Mouse (Mus musculus) forebrain, embryonic 10.5 days (tissue): ENCODE results near the gene Pglyrp1. TPM values are rescaled to one million over a fixed set of nuclear protein-coding genes. Genes with fewer than 3 reads are reported as not detected.

Source experiments
- DNase-seq: peaks from one replicate; pipeline ENCODE4 v3.0.0-alpha.2; 2017; ENCODE audit warnings: low spot score; ENCODE audit errors: extremely low spot score
- H3K27ac ChIP-seq: fragments of 300-500 bp; sonication (generic); 2 replicates; pipeline ENCODE4 v1.5.1; 2016; ENCODE audit warnings: mild to moderate bottlenecking
- H3K27me3 ChIP-seq: fragments of 300-500 bp; sonication (generic); 2 replicates; pipeline ENCODE4 v1.6.1; 2016; ENCODE audit warnings: mild to moderate bottlenecking; ENCODE audit not compliant: poor library complexity, severe bottlenecking
- H3K36me3 ChIP-seq: fragments of 300-500 bp; sonication (generic); replicated peaks from 2 replicates; pipeline ENCODE4 v1.6.1; 2016; ENCODE audit warnings: mild to moderate bottlenecking, moderate library complexity
- H3K4me1 ChIP-seq: fragments of 300-500 bp; sonication (generic); 2 replicates; pipeline ENCODE4 v1.6.1; 2016
- H3K4me3 ChIP-seq: fragments of 300-500 bp; sonication (generic); 2 replicates; pipeline ENCODE4 v1.5.1; 2016; ENCODE audit warnings: mild to moderate bottlenecking, moderate library complexity
- H3K9me3 ChIP-seq: fragments of 300-500 bp; sonication (generic); 2 replicates; pipeline ENCODE4 v1.6.1; 2016; ENCODE audit warnings: mild to moderate bottlenecking, moderate library complexity
- WGBS: fragments of 180-500 bp; shearing (Covaris S2); methylation state at CpG from one replicate; pipeline ENCODE4 v1.1.7; 2016; 5-methylcytosine and 5-hydroxymethylcytosine counted together
- polyA plus RNA-seq: library from polyadenylated mRNA; unstranded; fragments of >200 nt; fragmentation: Nextera tagmentation; extraction: Ambion mirVana; gene quantifications from 2 replicates; pipeline ENCODE4 v1.2.1, GENCODE M21; 2016

The Pglyrp1 gene
- polyA plus RNA-seq, 1 experiment from 2014 or later, result 1.0 TPM

GRCm38 (mm10) chr7:18923711-18924191 lies 52.6 kb downstream of the Pglyrp1 start:
- Histone ChIP-seq H3K4me3 (peak overlapping the region; percentile 22; the same call in 1 of the 2 replicates), H3K4me1 (peaks cover 75% of the 10 kb centered on the region), H3K27me3 (peaks cover 70% of the 10 kb centered on the region), H3K9me3 (no peaks in the 10 kb centered on the region), H3K36me3 (no peaks in the 10 kb centered on the region), H3K27ac (peak overlapping the region; percentile 95)
- WGBS, result 18% methylated on average over 4 of the region's 4 CpGs
- DNase-seq, result no peak

DNA sequence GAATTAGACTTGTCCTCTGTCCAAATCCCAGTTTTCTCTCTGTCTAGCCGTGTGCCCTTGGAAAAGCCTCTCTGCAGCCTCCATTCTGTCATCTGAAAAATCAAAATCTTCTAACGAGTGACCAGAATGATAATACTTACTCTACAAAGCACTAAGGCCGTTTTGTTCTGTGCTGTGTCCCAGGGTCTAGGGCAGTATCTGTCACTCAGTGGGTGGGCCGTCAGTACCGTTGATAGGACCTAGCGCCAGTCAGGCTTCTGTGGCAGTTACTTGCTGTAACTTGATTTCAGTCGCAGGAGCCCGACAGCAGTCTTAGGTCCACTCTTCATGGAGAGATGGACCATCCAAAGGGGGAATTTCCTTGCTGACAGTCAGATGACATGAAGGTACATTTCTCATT lies 53.2 kb downstream of the Pglyrp1 start:
- no peaks in the 10 kb centered on the region for H3K9me3 ChIP-seq
- peaks cover 70% of the 10 kb centered on the region for H3K27me3 ChIP-seq
- WGBS, result 8% methylated on average over 8 of the region's 8 CpGs
- H3K4me1 ChIP-seq, result peaks cover 75% of the 10 kb centered on the region
- no peaks in the 10 kb centered on the region for H3K36me3 ChIP-seq
- DNase-seq, result no peak
- H3K4me3 ChIP-seq, result peak overlapping the region; percentile 22; the same call in 1 of the 2 replicates
- peak overlapping the region; percentile 95 for H3K27ac ChIP-seq

DNA sequence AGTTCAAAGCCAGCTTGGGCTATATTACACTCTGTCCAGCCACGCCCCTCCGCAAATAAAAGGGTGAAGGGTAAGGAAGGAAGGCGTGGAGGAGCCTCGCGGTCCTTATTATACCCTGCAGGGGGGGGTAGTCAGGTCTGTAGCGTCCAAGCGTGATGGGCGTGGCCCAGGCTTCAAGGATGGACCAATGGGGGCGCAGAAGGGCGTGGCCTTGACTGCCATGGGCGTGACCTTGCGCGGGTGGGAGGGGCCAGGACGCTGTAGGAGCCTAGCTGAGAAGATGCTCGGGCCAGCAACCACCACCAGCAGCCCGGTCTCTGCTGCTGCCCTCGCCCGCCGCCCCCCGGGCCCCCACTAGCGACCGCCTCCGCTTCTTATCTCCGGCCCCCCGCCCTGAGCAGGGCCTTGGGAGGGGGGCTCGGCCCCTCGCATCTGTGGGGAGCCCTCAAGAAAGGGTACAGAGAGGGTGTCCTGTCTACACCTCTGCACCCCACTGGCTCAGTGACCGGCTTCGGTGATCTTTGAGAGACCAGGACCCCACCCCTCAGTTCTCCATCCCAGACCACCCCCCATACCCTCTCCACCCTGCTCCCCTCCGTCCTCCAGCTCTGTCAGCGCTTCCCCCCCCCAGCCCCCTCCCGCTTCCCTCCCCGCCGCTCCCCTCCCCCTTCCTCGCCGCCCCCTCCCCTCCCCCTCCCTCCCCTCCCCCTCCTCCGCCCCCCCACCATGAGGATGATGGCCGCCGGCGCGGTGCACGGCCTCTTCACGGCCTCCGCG lies 54.2 kb downstream of the Pglyrp1 start, which contains the start of gene Nova2:
TSS of gene Nova2 (plus strand) at position 727 of the 777 bp plus-strand sequence.
- no peaks in the 10 kb centered on the region for H3K36me3 ChIP-seq
- peak within 1 kb of the TSS; percentile 95 for H3K27ac ChIP-seq
- 1% methylated on average over 30 of the region's 45 CpGs for WGBS
- H3K27me3 ChIP-seq, result peaks cover 70% of the 10 kb centered on the region
- H3K4me1 ChIP-seq, result peaks cover 75% of the 10 kb centered on the region
- H3K9me3 ChIP-seq, result no peaks in the 10 kb centered on the region
- peak; percentile 96 for DNase-seq
- peak within 1 kb of the TSS; percentile 90 for H3K4me3 ChIP-seq

- Histone ChIP-seq H3K9me3 (no peaks in the 10 kb centered on the region), H3K27ac (peak overlapping the region; percentile 95), H3K27me3 (peaks cover 69% of the 10 kb centered on the region), H3K4me1 (peaks cover 70% of the 10 kb centered on the region), H3K4me3 (peak overlapping the region; percentile 90), H3K36me3 (no peaks in the 10 kb centered on the region)
- under 1% methylated on average over 41 of the region's 42 CpGs for WGBS
- DNase-seq, result peak; percentile 36
These were observed 55.1 kb downstream of the Pglyrp1 start for GRCm38 (mm10) chr7:18926041-18926790.

DNA sequence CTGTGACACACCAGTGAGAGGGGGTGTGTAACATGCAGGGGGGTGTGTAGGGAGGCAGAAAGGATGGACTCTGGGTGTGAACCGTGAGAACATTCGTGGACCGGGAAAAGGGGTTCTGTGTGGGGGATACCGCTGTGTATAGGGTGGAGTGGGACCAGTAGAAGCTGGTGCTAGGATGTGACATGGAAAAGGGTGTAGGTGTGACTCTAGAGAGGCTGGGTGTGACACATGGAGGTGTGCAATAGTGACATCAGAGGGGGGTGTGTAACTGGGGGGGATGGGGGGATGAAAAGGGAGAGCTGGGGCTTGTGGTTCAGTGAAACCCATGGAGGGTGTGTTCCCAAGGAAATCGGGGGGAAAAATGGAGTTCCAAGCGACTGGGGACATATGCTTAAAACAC lies 55.8 kb downstream of the Pglyrp1 start:
- Histone ChIP-seq H3K27ac (peak overlapping the region; percentile 95), H3K4me1 (peaks cover 63% of the 10 kb centered on the region), H3K9me3 (no peaks in the 10 kb centered on the region), H3K36me3 (no peaks in the 10 kb centered on the region), H3K27me3 (peaks cover 62% of the 10 kb centered on the region), H3K4me3 (peak overlapping the region; percentile 90)
- no peak for DNase-seq
- WGBS, result 52% methylated on average over 6 of the region's 6 CpGs

DNA sequence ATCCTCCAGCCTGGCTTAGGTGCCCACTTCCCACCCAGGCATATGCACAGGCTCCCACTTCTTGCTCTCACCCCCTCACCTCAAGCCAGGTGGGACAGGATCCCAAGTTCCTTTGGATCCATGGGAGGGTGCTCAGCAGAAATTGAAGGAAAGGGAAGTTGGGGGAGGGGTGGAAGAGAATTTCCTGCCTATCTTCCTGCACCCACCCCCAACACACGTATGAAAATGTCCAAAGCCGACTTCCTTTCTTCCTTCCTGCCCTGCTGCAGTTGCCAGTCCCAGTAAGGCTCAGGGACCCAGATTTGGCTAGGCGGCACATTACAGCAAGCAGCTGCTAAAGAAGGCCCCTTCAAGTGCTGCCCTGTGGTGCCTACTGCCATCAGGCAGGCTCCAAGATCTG lies 56.6 kb downstream of the Pglyrp1 start:
- H3K4me1 ChIP-seq, result peaks cover 54% of the 10 kb centered on the region
- H3K27ac ChIP-seq, result no peak overlapping the region; the same call in 1 of the 2 replicates
- peak overlapping the region; percentile 90; the same call in 1 of the 2 replicates for H3K4me3 ChIP-seq
- H3K27me3 ChIP-seq, result peaks cover 54% of the 10 kb centered on the region
- no peaks in the 10 kb centered on the region for H3K9me3 ChIP-seq
- no peak for DNase-seq
- WGBS, result 61% methylated on average over 3 of the region's 3 CpGs
- no peaks in the 10 kb centered on the region for H3K36me3 ChIP-seq

Other genes with a start within 250 kb of the Pglyrp1 start
- not detected in 2 replicates for gene Psg21, start 214.6 kb upstream of the Pglyrp1 start, polyA plus RNA-seq
- not detected in 2 replicates for gene Psg20, start 185.1 kb upstream of the Pglyrp1 start, polyA plus RNA-seq
- not detected in 2 replicates for gene Psg22, start 153.2 kb upstream of the Pglyrp1 start, polyA plus RNA-seq
- gene Psg19, start 72.8 kb upstream of the Pglyrp1 start, polyA plus RNA-seq, result not detected in 2 replicates
- 0.09 TPM in 1 of 2 replicates, not detected in the other for gene Psg17, start 49.7 kb upstream of the Pglyrp1 start, polyA plus RNA-seq
- not detected in 2 replicates for gene Mill2, start 31.4 kb upstream of the Pglyrp1 start, polyA plus RNA-seq
- 30.0 and 31.0 TPM in 2 replicates for gene Ccdc61, start 39.1 kb downstream of the Pglyrp1 start, polyA plus RNA-seq
- 2.2 and 2.9 TPM in 2 replicates for gene Nova2, start 54.6 kb downstream of the Pglyrp1 start, polyA plus RNA-seq
- 0.15 TPM in 1 of 2 replicates, not detected in the other for gene Nanos2, start 116.1 kb downstream of the Pglyrp1 start, polyA plus RNA-seq
- 3.9 and 4.4 TPM in 2 replicates for gene Mypop, start 119.9 kb downstream of the Pglyrp1 start, polyA plus RNA-seq
- gene Irf2bp1, start 132.7 kb downstream of the Pglyrp1 start, polyA plus RNA-seq, result 21.3 and 22.1 TPM in 2 replicates
- not detected in 2 replicates for gene Foxa3, start 152.2 kb downstream of the Pglyrp1 start, polyA plus RNA-seq
- 41.2 and 46.3 TPM in 2 replicates for gene Sympk, start 153.0 kb downstream of the Pglyrp1 start, polyA plus RNA-seq
- gene Rsph6a, start 183.4 kb downstream of the Pglyrp1 start, polyA plus RNA-seq, result not detected in 2 replicates
- gene Dmwd, start 204.9 kb downstream of the Pglyrp1 start, polyA plus RNA-seq, result 14.4 and 16.3 TPM in 2 replicates
- 8.3 and 9.1 TPM in 2 replicates for gene Dmpk, start 212.5 kb downstream of the Pglyrp1 start, polyA plus RNA-seq
- 6.7 and 7.4 TPM in 2 replicates for gene Six5, start 223.3 kb downstream of the Pglyrp1 start, polyA plus RNA-seq
- gene Gm4969, start 247.0 kb downstream of the Pglyrp1 start, polyA plus RNA-seq, result 0.81 and 1.1 TPM in 2 replicates
- gene Fbxo46, start 248.5 kb downstream of the Pglyrp1 start, polyA plus RNA-seq, result 17.8 and 18.4 TPM in 2 replicates